Mouse (Mus musculus): ENCODE data around the gene Akirin1. TPM values are rescaled to one million over a fixed set of nuclear protein-coding genes. Genes with fewer than 3 reads are reported as not detected.

The Akirin1 gene
- 25.6 and 30.4 TPM in 2 replicates for polyA plus RNA-seq (2015; fragmentation: Nextera tagmentation; extraction: Ambion mirVana)

GRCm38 (mm10) chr4:123750152-123750651, at the start of gene Akirin1:
Akirin1 (minus strand) TSS chr4:123750345.

GRCm38 (mm10) chr4:123787191-123787985, 37.2 kb upstream of the Akirin1 start, which contains the start of gene Rhbdl2:
Rhbdl2 (plus strand) TSS chr4:123787874.

GRCm38 (mm10) chr4:123717574-123718433, 32.3 kb downstream of the Akirin1 start, which contains the start of gene Ndufs5:
Ndufs5 (minus strand) TSS chr4:123718202.

Other genes starting within 250 kb of the Akirin1 start
- gene Macf1, start 66.0 kb downstream of the Akirin1 start, polyA plus RNA-seq (2015; fragmentation: Nextera tagmentation; extraction: Ambion mirVana), result 29.1 and 31.1 TPM in 2 replicates
- gene Ndufs5, start 32.1 kb downstream of the Akirin1 start, polyA plus RNA-seq (2015; fragmentation: Nextera tagmentation; extraction: Ambion mirVana), result 187 and 188 TPM in 2 replicates
- 0.29 and 0.47 TPM in 2 replicates for gene Rhbdl2, start 37.5 kb upstream of the Akirin1 start, polyA plus RNA-seq (2015; fragmentation: Nextera tagmentation; extraction: Ambion mirVana)
- 0.05 and 0.13 TPM in 2 replicates for gene 4933427I04Rik, start 109.3 kb upstream of the Akirin1 start, polyA plus RNA-seq (2015; fragmentation: Nextera tagmentation; extraction: Ambion mirVana)
- gene Mycbp, start 154.5 kb upstream of the Akirin1 start, polyA plus RNA-seq (2015; fragmentation: Nextera tagmentation; extraction: Ambion mirVana), result 56.2 and 69.0 TPM in 2 replicates
- gene Rragc, start 167.1 kb upstream of the Akirin1 start, polyA plus RNA-seq (2015; fragmentation: Nextera tagmentation; extraction: Ambion mirVana), result 23.3 and 27.1 TPM in 2 replicates
- not detected in 2 replicates for gene 4930535I16Rik, start 167.7 kb upstream of the Akirin1 start, polyA plus RNA-seq (2015; fragmentation: Nextera tagmentation; extraction: Ambion mirVana)

Data from spleen, postnatal 0 days (tissue).